Mouse (Mus musculus): ENCODE measurements around the gene Gprc5d. TPM values are rescaled to one million over a fixed set of nuclear protein-coding genes. Genes with fewer than 3 reads are reported as not detected.

Gprc5d gene
- total and polyA plus RNA-seq, 3 experiments: not detected

DNA sequence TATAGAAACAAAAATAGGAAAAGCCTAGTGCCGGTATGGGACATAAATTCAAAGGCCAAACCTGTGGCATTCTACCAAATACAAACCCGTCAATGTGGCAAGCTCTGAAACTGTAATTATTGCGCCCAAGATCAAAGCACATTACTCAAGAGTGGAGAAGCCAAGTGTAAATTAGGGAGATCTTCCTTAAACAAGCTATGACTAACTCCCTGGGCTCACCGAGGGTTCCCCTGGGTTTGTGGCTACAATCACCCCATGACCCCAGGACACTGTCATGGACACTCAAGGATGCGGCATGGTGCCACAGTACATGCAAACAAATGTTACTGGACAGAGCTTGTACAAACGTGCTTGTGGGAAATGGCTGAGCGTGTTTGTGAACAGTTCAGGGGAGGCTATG is 15.0 kb upstream of the Gprc5d start:
- DNase-seq (ENCODE audit: low spot score) (no peak), ATAC-seq (ENCODE audit: extremely low read depth, insufficient number of reproducible peaks, low FRiP score, poor library complexity, severe bottlenecking) (no peak)
- TF ChIP-seq TAL1 (conservative IDR thresholded peaks at IDR 0.05; ENCODE audit: low read depth, low read length): no peak
- TF ChIP-seq CTCF (IDR thresholded peaks at IDR 0.05; ENCODE audit: low read depth, low read length): no peak
- TF ChIP-seq POLR2AphosphoS5 (IDR thresholded peaks at IDR 0.05; ENCODE audit: insufficient replicate concordance, low read depth, low read length): no peak
- peaks cover 24% of the 10 kb centered on the region for H3K36me3 ChIP-seq (replicated peaks)
- H3K4me3 ChIP-seq (ENCODE audit: low read depth, low read length): no peak overlapping the region
- no peaks in the 10 kb centered on the region for H3K27me3 ChIP-seq (ENCODE audit: insufficient read depth, low read length)
- H3K9me3 ChIP-seq (replicated peaks): peaks cover 25% of the 10 kb centered on the region
- H3K4me1 ChIP-seq (ENCODE audit: insufficient read depth, low read depth, low read length): no peaks in the 10 kb centered on the region

DNA sequence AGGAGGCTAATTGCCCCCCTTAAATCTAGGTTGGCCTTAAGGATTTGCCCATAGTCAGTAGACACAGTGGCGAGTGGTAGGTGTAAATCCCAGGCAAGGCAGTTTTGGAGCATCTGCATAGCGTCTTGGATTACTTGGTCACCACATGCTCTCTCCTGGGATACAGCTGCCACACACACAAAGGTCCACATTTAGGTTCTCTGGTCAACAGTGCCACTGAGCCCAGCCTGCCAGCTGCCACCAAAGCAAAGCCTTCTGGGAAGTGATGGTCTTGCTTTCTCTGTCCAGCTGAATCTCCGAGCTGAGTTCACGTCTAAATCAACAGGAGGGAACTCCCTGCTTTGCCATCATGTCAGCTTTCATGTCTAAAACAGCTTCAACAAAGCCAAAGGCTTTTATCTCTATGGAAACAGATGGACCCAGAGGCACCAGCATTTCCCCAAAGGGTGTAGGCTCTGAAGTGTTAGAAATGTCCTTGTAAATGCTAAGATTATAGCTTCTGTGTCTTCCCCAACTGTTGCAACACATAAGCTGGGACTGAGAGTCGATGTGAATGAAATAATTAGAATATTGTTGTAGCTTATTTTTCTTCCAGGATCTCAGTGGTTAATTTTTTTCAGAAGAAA is 6.8 kb upstream of the Gprc5d start:
- no peaks in the 10 kb centered on the region for H3K27me3 ChIP-seq (ENCODE audit: insufficient read depth, low read length)
- DNase-seq (ENCODE audit: low spot score) (no peak), ATAC-seq (ENCODE audit: extremely low read depth, insufficient number of reproducible peaks, low FRiP score, poor library complexity, severe bottlenecking) (no peak)
- no peaks in the 10 kb centered on the region for H3K36me3 ChIP-seq (replicated peaks)
- H3K9me3 ChIP-seq (replicated peaks): no peaks in the 10 kb centered on the region
- H3K4me1 ChIP-seq (ENCODE audit: insufficient read depth, low read depth, low read length): no peaks in the 10 kb centered on the region
- H3K4me3 ChIP-seq (ENCODE audit: low read depth, low read length): no peak overlapping the region
- TF ChIP-seq POLR2AphosphoS5 (IDR thresholded peaks at IDR 0.05; ENCODE audit: insufficient replicate concordance, low read depth, low read length): no peak
- no peak for TF ChIP-seq TAL1 (conservative IDR thresholded peaks at IDR 0.05; ENCODE audit: low read depth, low read length)
- no peak for TF ChIP-seq CTCF (IDR thresholded peaks at IDR 0.05; ENCODE audit: low read depth, low read length)
- no peak for TF ChIP-seq GATA1 (IDR thresholded peaks at IDR 0.05; ENCODE audit: borderline replicate concordance, low read length)
- no peak for TF ChIP-seq GATA2 (IDR thresholded peaks at IDR 0.05; ENCODE audit: borderline replicate concordance, low read depth, low read length)

DNA sequence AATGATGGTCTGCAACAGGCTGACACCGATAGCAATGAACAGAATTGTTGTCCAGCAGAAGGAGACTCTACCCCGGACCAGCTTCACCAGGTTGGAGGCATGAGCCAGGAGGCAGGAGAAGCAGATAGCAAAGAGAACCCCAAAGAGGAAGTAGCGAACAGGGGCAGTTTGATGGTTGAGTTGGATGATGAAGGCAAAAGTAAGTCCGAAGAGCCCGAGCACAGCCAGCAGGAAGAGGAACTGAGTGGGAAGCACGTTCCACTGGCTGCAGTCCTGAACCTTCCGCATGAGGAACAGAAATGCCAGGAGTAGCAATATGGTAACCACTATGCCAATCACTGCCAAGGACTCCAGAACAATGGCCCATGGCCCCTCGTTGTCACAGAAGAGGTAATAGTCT is 1.6 kb downstream of the Gprc5d start:
- H3K4me3 ChIP-seq (ENCODE audit: low read depth, low read length): no peak overlapping the region
- no peak for DNase-seq (ENCODE audit: low spot score)
- H3K4me1 ChIP-seq (ENCODE audit: insufficient read depth, low read depth, low read length): no peaks in the 10 kb centered on the region
- peaks cover 6% of the 10 kb centered on the region; the same call in 1 of the 2 replicates for H3K9me3 ChIP-seq (replicated peaks)
- no peaks in the 10 kb centered on the region for H3K36me3 ChIP-seq (replicated peaks)
- no peak for ATAC-seq (ENCODE audit: extremely low read depth, insufficient number of reproducible peaks, low FRiP score, poor library complexity, severe bottlenecking)
- no peaks in the 10 kb centered on the region for H3K27me3 ChIP-seq (ENCODE audit: insufficient read depth, low read length)
- TF ChIP-seq POLR2AphosphoS5 (IDR thresholded peaks at IDR 0.05; ENCODE audit: insufficient replicate concordance, low read depth, low read length) (no peak), GATA1 (IDR thresholded peaks at IDR 0.05; ENCODE audit: borderline replicate concordance, low read length) (no peak)

DNA sequence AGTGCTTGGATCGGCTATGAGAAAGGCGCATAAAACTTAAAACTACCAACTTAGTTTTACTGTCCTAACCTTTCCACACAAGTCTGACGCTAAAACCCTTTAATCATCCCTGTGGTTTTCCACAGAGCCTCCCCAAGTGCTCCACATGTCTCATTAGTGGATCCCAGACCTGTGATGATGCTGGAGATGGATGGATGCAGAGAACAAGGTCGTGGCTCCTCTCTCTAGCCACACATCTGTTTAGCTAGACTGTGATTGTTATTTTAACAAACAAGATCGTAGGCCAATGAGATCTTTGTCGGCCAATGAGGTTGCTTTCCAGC is 5.0 kb downstream of the Gprc5d start:
- Histone ChIP-seq H3K9me3 (replicated peaks) (peaks cover 6% of the 10 kb centered on the region; the same call in 1 of the 2 replicates), H3K36me3 (replicated peaks) (no peaks in the 10 kb centered on the region), H3K4me1 (ENCODE audit: insufficient read depth, low read depth, low read length) (no peaks in the 10 kb centered on the region), H3K4me3 (ENCODE audit: low read depth, low read length) (no peak overlapping the region), H3K27me3 (ENCODE audit: insufficient read depth, low read length) (no peaks in the 10 kb centered on the region)
- no peak for DNase-seq (ENCODE audit: low spot score)
- ATAC-seq (ENCODE audit: extremely low read depth, insufficient number of reproducible peaks, low FRiP score, poor library complexity, severe bottlenecking): no peak
- TF ChIP-seq TAL1 (conservative IDR thresholded peaks at IDR 0.05; ENCODE audit: low read depth, low read length): no peak
- TF ChIP-seq CTCF (IDR thresholded peaks at IDR 0.05; ENCODE audit: low read depth, low read length): no peak
- no peak for TF ChIP-seq GATA1 (IDR thresholded peaks at IDR 0.05; ENCODE audit: borderline replicate concordance, low read length)
- no peak for TF ChIP-seq POLR2AphosphoS5 (IDR thresholded peaks at IDR 0.05; ENCODE audit: insufficient replicate concordance, low read depth, low read length)
- TF ChIP-seq GATA2 (IDR thresholded peaks at IDR 0.05; ENCODE audit: borderline replicate concordance, low read depth, low read length): no peak

DNA sequence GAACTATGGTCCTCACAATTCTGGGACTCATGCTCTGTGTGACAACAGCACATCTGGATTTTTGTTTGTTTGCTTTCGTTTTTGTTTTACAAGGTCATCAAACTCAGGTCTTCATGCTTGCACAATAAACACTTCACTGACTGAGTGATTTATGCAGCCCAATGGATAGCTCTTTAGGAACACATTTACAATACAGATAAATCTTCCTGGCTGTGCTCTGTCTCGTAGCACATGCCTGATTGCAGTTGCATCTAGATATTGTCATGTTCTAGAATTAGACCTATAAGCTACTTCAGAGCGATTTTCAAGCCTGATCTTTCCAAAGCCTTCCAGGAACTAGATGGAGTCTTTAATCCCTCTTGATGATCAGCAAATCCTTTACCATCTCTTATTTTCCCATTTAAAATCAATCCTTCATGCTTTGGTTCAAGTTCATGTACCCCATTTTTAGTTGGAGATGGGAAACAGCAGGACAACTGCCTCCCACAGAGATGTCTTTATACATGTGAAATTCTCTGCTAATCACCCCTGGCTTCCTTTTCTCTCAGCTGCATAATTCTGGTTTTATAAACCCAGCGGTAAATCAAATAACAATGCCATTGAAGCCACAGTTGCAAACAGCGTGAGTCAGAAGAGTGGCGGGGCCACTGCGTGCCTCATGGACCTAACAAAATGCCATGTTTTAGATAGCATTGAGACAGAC is 5.5 kb downstream of the Gprc5d start:
- H3K9me3 ChIP-seq (replicated peaks): peaks cover 7% of the 10 kb centered on the region; the same call in 1 of the 2 replicates
- H3K4me1 ChIP-seq (ENCODE audit: insufficient read depth, low read depth, low read length): no peaks in the 10 kb centered on the region
- TF ChIP-seq TAL1 (conservative IDR thresholded peaks at IDR 0.05; ENCODE audit: low read depth, low read length) (no peak), GATA1 (IDR thresholded peaks at IDR 0.05; ENCODE audit: borderline replicate concordance, low read length) (no peak), GATA2 (IDR thresholded peaks at IDR 0.05; ENCODE audit: borderline replicate concordance, low read depth, low read length) (no peak), CTCF (IDR thresholded peaks at IDR 0.05; ENCODE audit: low read depth, low read length) (no peak), POLR2AphosphoS5 (IDR thresholded peaks at IDR 0.05; ENCODE audit: insufficient replicate concordance, low read depth, low read length) (no peak)
- H3K4me3 ChIP-seq (ENCODE audit: low read depth, low read length): no peak overlapping the region
- DNase-seq (ENCODE audit: low spot score) (no peak), ATAC-seq (ENCODE audit: extremely low read depth, insufficient number of reproducible peaks, low FRiP score, poor library complexity, severe bottlenecking) (no peak)
- H3K27me3 ChIP-seq (ENCODE audit: insufficient read depth, low read length): no peaks in the 10 kb centered on the region
- no peaks in the 10 kb centered on the region for H3K36me3 ChIP-seq (replicated peaks)

DNA sequence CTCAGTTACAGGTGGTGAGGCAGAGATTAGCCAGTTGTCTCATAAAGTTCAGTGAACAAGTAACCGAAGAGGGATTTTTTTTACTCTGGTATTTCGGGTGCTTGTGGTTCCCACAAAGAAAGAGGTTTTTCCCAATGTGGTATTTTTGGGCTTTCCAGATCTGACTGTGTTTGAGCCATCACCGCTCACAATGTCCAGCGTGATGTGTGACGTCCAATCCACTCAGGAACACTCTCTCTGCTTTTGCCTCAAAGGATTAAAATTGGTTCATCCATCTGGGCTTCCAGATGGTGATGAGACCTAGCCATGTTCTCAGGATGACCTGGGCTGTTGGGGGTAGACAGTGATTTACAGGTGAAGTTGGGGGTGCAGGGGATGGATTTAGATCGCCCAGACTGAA is 11.1 kb downstream of the Gprc5d start:
- ATAC-seq (ENCODE audit: extremely low read depth, insufficient number of reproducible peaks, low FRiP score, poor library complexity, severe bottlenecking) (no peak), DNase-seq (ENCODE audit: low spot score) (no peak)
- Histone ChIP-seq H3K4me3 (ENCODE audit: low read depth, low read length) (no peak overlapping the region), H3K27me3 (ENCODE audit: insufficient read depth, low read length) (no peaks in the 10 kb centered on the region), H3K4me1 (ENCODE audit: insufficient read depth, low read depth, low read length) (no peaks in the 10 kb centered on the region), H3K9me3 (replicated peaks) (peaks cover 3% of the 10 kb centered on the region; the same call in 1 of the 2 replicates), H3K36me3 (replicated peaks) (no peaks in the 10 kb centered on the region)
- no peak for TF ChIP-seq POLR2AphosphoS5 (IDR thresholded peaks at IDR 0.05; ENCODE audit: insufficient replicate concordance, low read depth, low read length)
- no peak for TF ChIP-seq TAL1 (conservative IDR thresholded peaks at IDR 0.05; ENCODE audit: low read depth, low read length)
- no peak for TF ChIP-seq CTCF (IDR thresholded peaks at IDR 0.05; ENCODE audit: low read depth, low read length)
- no peak for TF ChIP-seq GATA2 (IDR thresholded peaks at IDR 0.05; ENCODE audit: borderline replicate concordance, low read depth, low read length)

All from G1E (cell line).